Mouse (Mus musculus): ENCODE measurements around the gene AL732309.1. TPM values are rescaled to one million over a fixed set of nuclear protein-coding genes. Genes with fewer than 3 reads are reported as not detected.

Gene AL732309.1
- polyA plus RNA-seq, 1 experiment from 2014 or later = 3.0 TPM

GRCm38 (mm10) chr2:25285551-25285950 lies 38.9 kb upstream of the AL732309.1 start:
- H3K4me3 ChIP-seq (ENCODE audit: inconsistent target) = no peak overlapping the region
- H3K79me2 ChIP-seq (ENCODE audit: inconsistent target) = no peaks in the 10 kb centered on the region
- peaks cover 50% of the 10 kb centered on the region for H3K36me3 ChIP-seq (ENCODE audit: inconsistent target)
- WGBS (ENCODE audit: missing documents) = 92% methylated on average over 2 of the region's 2 CpGs
- no peak overlapping the region for H3K27ac ChIP-seq

GRCm38 (mm10) chr2:25278928-25279882 lies 32.5 kb upstream of the AL732309.1 start:
- 73% methylated on average over 13 of the region's 13 CpGs for WGBS (ENCODE audit: missing documents)
- H3K4me3 ChIP-seq (ENCODE audit: inconsistent target) = no peak overlapping the region
- H3K27ac ChIP-seq = no peak overlapping the region
- H3K79me2 ChIP-seq (ENCODE audit: inconsistent target) = peaks cover 1% of the 10 kb centered on the region; the same call in 1 of the 2 replicates
- H3K36me3 ChIP-seq (ENCODE audit: inconsistent target) = peaks cover 92% of the 10 kb centered on the region

GRCm38 (mm10) chr2:25273010-25273409 lies 26.3 kb upstream of the AL732309.1 start:
- 39% methylated on average over 16 of the region's 16 CpGs for WGBS (ENCODE audit: missing documents)
- peaks cover 52% of the 10 kb centered on the region for H3K36me3 ChIP-seq (ENCODE audit: inconsistent target)
- H3K4me3 ChIP-seq (ENCODE audit: inconsistent target) = peak overlapping the region; percentile 97
- peak overlapping the region; percentile 38 for H3K27ac ChIP-seq
- peaks cover 43% of the 10 kb centered on the region for H3K79me2 ChIP-seq (ENCODE audit: inconsistent target)

GRCm38 (mm10) chr2:25272515-25272914 lies 25.9 kb upstream of the AL732309.1 start:
- Histone ChIP-seq H3K36me3 (ENCODE audit: inconsistent target) (peaks cover 47% of the 10 kb centered on the region), H3K79me2 (ENCODE audit: inconsistent target) (peaks cover 48% of the 10 kb centered on the region), H3K4me3 (ENCODE audit: inconsistent target) (peak overlapping the region; percentile 97), H3K27ac (peak overlapping the region; percentile 38)
- WGBS (ENCODE audit: missing documents) = under 1% methylated on average over 18 of the region's 29 CpGs

GRCm38 (mm10) chr2:25271827-25272511 lies 25.3 kb upstream of the AL732309.1 start, which contains the start of the genes Ssna1 and Anapc2:
TSS of gene Ssna1 (minus strand) at chr2:25272438.
TSS of gene Anapc2 (plus strand) at chr2:25272478.
- under 1% methylated on average over 48 of the region's 55 CpGs for WGBS (ENCODE audit: missing documents)
- Histone ChIP-seq H3K27ac (peak within 1 kb of the TSS; percentile 64), H3K79me2 (ENCODE audit: inconsistent target) (peaks cover 54% of the 10 kb centered on the region), H3K4me3 (ENCODE audit: inconsistent target) (peak within 1 kb of the TSS; percentile 97), H3K36me3 (ENCODE audit: inconsistent target) (peaks cover 42% of the 10 kb centered on the region)

GRCm38 (mm10) chr2:25267746-25268309 lies 21.2 kb upstream of the AL732309.1 start:
- H3K27ac ChIP-seq = no peak overlapping the region
- peaks cover 11% of the 10 kb centered on the region; the same call in 1 of the 2 replicates for H3K36me3 ChIP-seq (ENCODE audit: inconsistent target)
- H3K4me3 ChIP-seq (ENCODE audit: inconsistent target) = no peak overlapping the region
- 95% methylated on average over 4 of the region's 4 CpGs for WGBS (ENCODE audit: missing documents)
- H3K79me2 ChIP-seq (ENCODE audit: inconsistent target) = peaks cover 75% of the 10 kb centered on the region

GRCm38 (mm10) chr2:25267241-25267640 lies 20.6 kb upstream of the AL732309.1 start:
- peaks cover 70% of the 10 kb centered on the region for H3K79me2 ChIP-seq (ENCODE audit: inconsistent target)
- H3K27ac ChIP-seq = no peak overlapping the region
- peaks cover 11% of the 10 kb centered on the region; the same call in 1 of the 2 replicates for H3K36me3 ChIP-seq (ENCODE audit: inconsistent target)
- H3K4me3 ChIP-seq (ENCODE audit: inconsistent target) = no peak overlapping the region

- 67% methylated on average over 2 of the region's 2 CpGs for WGBS (ENCODE audit: missing documents)
- Histone ChIP-seq H3K27ac (peak overlapping the region; percentile 39; the same call in 1 of the 2 replicates), H3K79me2 (ENCODE audit: inconsistent target) (peaks cover 67% of the 10 kb centered on the region), H3K36me3 (ENCODE audit: inconsistent target) (peaks cover 11% of the 10 kb centered on the region; the same call in 1 of the 2 replicates), H3K4me3 (ENCODE audit: inconsistent target) (no peak overlapping the region)
These were observed 20.1 kb upstream of the AL732309.1 start for GRCm38 (mm10) chr2:25266720-25267119.

- Histone ChIP-seq H3K27ac (peak overlapping the region; percentile 39), H3K79me2 (ENCODE audit: inconsistent target) (peaks cover 60% of the 10 kb centered on the region), H3K36me3 (ENCODE audit: inconsistent target) (peaks cover 11% of the 10 kb centered on the region; the same call in 1 of the 2 replicates), H3K4me3 (ENCODE audit: inconsistent target) (no peak overlapping the region; the same call in 1 of the 2 replicates)
- 52% methylated on average over 6 of the region's 6 CpGs for WGBS (ENCODE audit: missing documents)
These were observed 19.4 kb upstream of the AL732309.1 start for GRCm38 (mm10) chr2:25265897-25266656.

GRCm38 (mm10) chr2:25264851-25265250 lies 18.2 kb upstream of the AL732309.1 start:
- Histone ChIP-seq H3K79me2 (ENCODE audit: inconsistent target) (peaks cover 48% of the 10 kb centered on the region; the same call in 1 of the 2 replicates), H3K4me3 (ENCODE audit: inconsistent target) (no peak overlapping the region), H3K27ac (no peak overlapping the region), H3K36me3 (ENCODE audit: inconsistent target) (peaks cover 6% of the 10 kb centered on the region; the same call in 1 of the 2 replicates)
- WGBS (ENCODE audit: missing documents) = 94% methylated on average over 3 of the region's 3 CpGs

GRCm38 (mm10) chr2:25264286-25264660 lies 17.6 kb upstream of the AL732309.1 start:
- Histone ChIP-seq H3K79me2 (ENCODE audit: inconsistent target) (peaks cover 47% of the 10 kb centered on the region; the same call in 1 of the 2 replicates), H3K36me3 (ENCODE audit: inconsistent target) (0 out of 2 replicates have a peak, but pooled peaks cover under 1% of the 10 kb centered on the region), H3K4me3 (ENCODE audit: inconsistent target) (no peak overlapping the region), H3K27ac (no peak overlapping the region)
- WGBS (ENCODE audit: missing documents) = 85% methylated on average over 5 of the region's 5 CpGs

GRCm38 (mm10) chr2:25263623-25264285 lies 17.1 kb upstream of the AL732309.1 start:
- H3K4me3 ChIP-seq (ENCODE audit: inconsistent target) = peak overlapping the region; percentile 29
- WGBS (ENCODE audit: missing documents) = 47% methylated on average over 12 of the region's 12 CpGs
- H3K27ac ChIP-seq = no peak overlapping the region

More at GRCm38 (mm10) chr2:25263623-25264285, 17.1 kb upstream of the AL732309.1 start:
- Histone ChIP-seq H3K79me2 (ENCODE audit: inconsistent target) (peaks cover 47% of the 10 kb centered on the region; the same call in 1 of the 2 replicates), H3K36me3 (ENCODE audit: inconsistent target) (no peaks in the 10 kb centered on the region)

All from macrophage (primary cell).